Mouse (Mus musculus) spleen, embryonic (tissue): ENCODE data around the gene Zfp605.
"Not testable (repeated sequence)": the region's sequence is repeated elsewhere in the genome, so short reads cannot be mapped to it uniquely, and the experiment has no call there.

Experiments used
- CTCF ChIA-PET: fragments of 350-600 bp; sonication (Branson Sonifier 250); formaldehyde crosslinking; loops from one replicate; lab custom pipeline; 2022; lab: Charles Lee

Gene Zfp605

GRCm38 (mm10) chr5:110109991-110110441 is at the start of gene Zfp605:
TSS of gene Zfp605 (plus strand) at chr5:110110092.
- CTCF ChIA-PET, result no interaction called here

- CTCF ChIA-PET, result not testable (repeated sequence)
Measured at GRCm38 (mm10) chr5:110072413-110072812, 37.5 kb upstream of the Zfp605 start, which contains the start of gene Gm17655. TSS of gene Gm17655 (minus strand) at chr5:110072513.

- CTCF ChIA-PET, result interaction anchor here (0.6 kb wide), 1 partner anchor 1848 kb away, joined by 3 read pairs; no protein-coding TSS in a partner anchor
Measured at GRCm38 (mm10) chr5:110082961-110083360, 26.9 kb upstream of the Zfp605 start.

- CTCF ChIA-PET, result no interaction called here
Measured at GRCm38 (mm10) chr5:110086161-110086866, 23.6 kb upstream of the Zfp605 start.

GRCm38 (mm10) chr5:110091546-110091945 is 18.3 kb upstream of the Zfp605 start:
- CTCF ChIA-PET, result no interaction called here

GRCm38 (mm10) chr5:110094030-110094846 is 15.7 kb upstream of the Zfp605 start, which contains the start of gene Gm35315:
TSS of gene Gm35315 (minus strand) at chr5:110094420.
- CTCF ChIA-PET, result no interaction called here

- CTCF ChIA-PET, result no interaction called here
Measured at GRCm38 (mm10) chr5:110094847-110095213, 15.1 kb upstream of the Zfp605 start.

- CTCF ChIA-PET, result interaction anchor here (0.6 kb wide), 1 partner anchor 394 kb away, joined by 6 read pairs; no protein-coding TSS in a partner anchor
Measured at GRCm38 (mm10) chr5:110098991-110099477, 10.9 kb upstream of the Zfp605 start.

GRCm38 (mm10) chr5:110099656-110100580 is 10.0 kb upstream of the Zfp605 start, which contains the start of gene Plcxd1:
TSS of gene Plcxd1 (plus strand) at chr5:110099969.
- CTCF ChIA-PET, result interaction anchor here (0.6 kb wide), 1 partner anchor 393 kb away, joined by 6 read pairs; no protein-coding TSS in a partner anchor

- CTCF ChIA-PET, result no interaction called here
Measured at GRCm38 (mm10) chr5:110100921-110101631, 8.8 kb upstream of the Zfp605 start.

- CTCF ChIA-PET, result no interaction called here
Measured at GRCm38 (mm10) chr5:110101716-110102347, 8.1 kb upstream of the Zfp605 start.

- CTCF ChIA-PET, result no interaction called here
Measured at GRCm38 (mm10) chr5:110102429-110102828, 7.5 kb upstream of the Zfp605 start.

- CTCF ChIA-PET, result no interaction called here
Measured at GRCm38 (mm10) chr5:110102853-110103625, 6.9 kb upstream of the Zfp605 start.

- CTCF ChIA-PET, result interaction anchor here (0.5 kb wide), 1 partner anchor 8 kb away, joined by 3 read pairs; no protein-coding TSS in a partner anchor
Measured at GRCm38 (mm10) chr5:110103901-110104615, 5.8 kb upstream of the Zfp605 start.

GRCm38 (mm10) chr5:110104616-110105380 is 5.1 kb upstream of the Zfp605 start:
- CTCF ChIA-PET, result interaction anchor here (0.5 kb wide), 1 partner anchor 8 kb away, joined by 3 read pairs; no protein-coding TSS in a partner anchor

- CTCF ChIA-PET, result no interaction called here
Measured at GRCm38 (mm10) chr5:110106140-110106871, 3.6 kb upstream of the Zfp605 start.
